Mouse (Mus musculus): ENCODE measurements around the gene Dhrs2. TPM values are rescaled to one million over a fixed set of nuclear protein-coding genes. Genes with fewer than 3 reads are reported as not detected.

Gene Dhrs2
- polyA plus RNA-seq (2014; fragmentation: Nextera tagmentation; extraction: Ambion mirVana) = not detected in 2 replicates

GRCm38 (mm10) chr14:55221707-55222106 is at the start of gene Dhrs2:
Gene Dhrs2 (plus strand): TSS chr14:55222007.
- no peak for DNase-seq (ENCODE audit: low spot score)
- Histone ChIP-seq H3K4me3 (ENCODE audit: low read depth, low read length) (no peak within 1 kb of the TSS), H3K4me1 (replicated peaks; ENCODE audit: control insufficient read depth, insufficient read depth, low read length) (no peaks in the 10 kb centered on the region), H3K27ac (ENCODE audit: low read depth, low read length) (no peak within 1 kb of the TSS), H3K4me2 (ENCODE audit: low read depth, low read length, severe bottlenecking) (no peak within 1 kb of the TSS), H3K36me3 (ENCODE audit: control insufficient read depth, insufficient read depth, low read length) (no peaks in the 10 kb centered on the region), H3K9ac (ENCODE audit: low read length) (no peak within 1 kb of the TSS), H3K27me3 (ENCODE audit: control insufficient read depth, insufficient read depth, low read length) (no peaks in the 10 kb centered on the region), H3K9me3 (ENCODE audit: control insufficient read depth, low read length) (no peaks in the 10 kb centered on the region)
- 83% methylated on average over 9 of the region's 9 CpGs for WGBS
- no peak for ATAC-seq (replicated peaks; ENCODE audit: low FRiP score)

GRCm38 (mm10) chr14:55174164-55174563 is 47.6 kb upstream of the Dhrs2 start:
- no peak for ATAC-seq (replicated peaks; ENCODE audit: low FRiP score)

GRCm38 (mm10) chr14:55177274-55177673 is 44.5 kb upstream of the Dhrs2 start:
- Histone ChIP-seq H3K9ac (ENCODE audit: low read length) (no peak overlapping the region), H3K27ac (ENCODE audit: low read depth, low read length) (no peak overlapping the region), H3K4me1 (replicated peaks; ENCODE audit: control insufficient read depth, insufficient read depth, low read length) (no peaks in the 10 kb centered on the region), H3K9me3 (ENCODE audit: control insufficient read depth, low read length) (no peaks in the 10 kb centered on the region), H3K4me3 (ENCODE audit: low read depth, low read length) (no peak overlapping the region), H3K27me3 (ENCODE audit: control insufficient read depth, insufficient read depth, low read length) (no peaks in the 10 kb centered on the region), H3K4me2 (ENCODE audit: low read depth, low read length, severe bottlenecking) (no peak overlapping the region), H3K36me3 (ENCODE audit: control insufficient read depth, insufficient read depth, low read length) (no peaks in the 10 kb centered on the region)
- 30% methylated on average over 5 of the region's 5 CpGs for WGBS
- DNase-seq (ENCODE audit: low spot score) (peak; percentile 71), ATAC-seq (replicated peaks; ENCODE audit: low FRiP score) (no peak)

More at GRCm38 (mm10) chr14:55174164-55174563, 47.6 kb upstream of the Dhrs2 start:
- no peak overlapping the region for H3K4me2 ChIP-seq (ENCODE audit: low read depth, low read length, severe bottlenecking)
- H3K9ac ChIP-seq (ENCODE audit: low read length) = no peak overlapping the region
- H3K4me3 ChIP-seq (ENCODE audit: low read depth, low read length) = no peak overlapping the region
- no peak for DNase-seq (ENCODE audit: low spot score)
- H3K27ac ChIP-seq (ENCODE audit: low read depth, low read length) = no peak overlapping the region
- no peaks in the 10 kb centered on the region for H3K4me1 ChIP-seq (replicated peaks; ENCODE audit: control insufficient read depth, insufficient read depth, low read length)
- H3K9me3 ChIP-seq (ENCODE audit: control insufficient read depth, low read length) = no peaks in the 10 kb centered on the region
- H3K36me3 ChIP-seq (ENCODE audit: control insufficient read depth, insufficient read depth, low read length) = no peaks in the 10 kb centered on the region
- H3K27me3 ChIP-seq (ENCODE audit: control insufficient read depth, insufficient read depth, low read length) = no peaks in the 10 kb centered on the region
- 70% methylated on average over 6 of the region's 6 CpGs for WGBS

DNA sequence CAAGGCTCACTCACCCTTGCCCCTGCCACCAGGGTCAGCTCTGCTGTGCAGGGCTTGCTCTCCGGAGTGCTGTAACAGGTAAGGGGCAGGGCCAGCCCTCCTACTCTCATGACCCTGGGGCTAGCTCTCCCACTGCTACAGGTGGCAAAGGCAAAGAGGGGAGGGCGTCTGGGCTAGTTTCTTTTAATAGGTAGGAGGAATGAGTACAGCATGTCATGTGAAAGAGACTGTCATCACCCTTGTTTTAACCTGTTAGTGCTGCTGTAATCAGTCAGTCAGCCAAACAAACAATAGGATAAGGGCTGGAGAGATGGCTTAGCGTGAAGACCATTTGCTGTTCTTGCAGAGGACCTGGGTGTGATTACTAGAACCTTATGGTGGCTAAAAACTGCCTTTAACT is 40.9 kb upstream of the Dhrs2 start:
- H3K4me3 ChIP-seq (ENCODE audit: low read depth, low read length) = no peak overlapping the region
- H3K9ac ChIP-seq (ENCODE audit: low read length) = no peak overlapping the region
- no peaks in the 10 kb centered on the region for H3K4me1 ChIP-seq (replicated peaks; ENCODE audit: control insufficient read depth, insufficient read depth, low read length)
- DNase-seq (ENCODE audit: low spot score) (no peak), ATAC-seq (replicated peaks; ENCODE audit: low FRiP score) (no peak)
- H3K27ac ChIP-seq (ENCODE audit: low read depth, low read length) = no peak overlapping the region
- H3K9me3 ChIP-seq (ENCODE audit: control insufficient read depth, low read length) = no peaks in the 10 kb centered on the region
- no peak overlapping the region for H3K4me2 ChIP-seq (ENCODE audit: low read depth, low read length, severe bottlenecking)
- no peaks in the 10 kb centered on the region for H3K36me3 ChIP-seq (ENCODE audit: control insufficient read depth, insufficient read depth, low read length)
- WGBS = 77% methylated on average over 3 of the region's 3 CpGs
- no peaks in the 10 kb centered on the region for H3K27me3 ChIP-seq (ENCODE audit: control insufficient read depth, insufficient read depth, low read length)

DNA sequence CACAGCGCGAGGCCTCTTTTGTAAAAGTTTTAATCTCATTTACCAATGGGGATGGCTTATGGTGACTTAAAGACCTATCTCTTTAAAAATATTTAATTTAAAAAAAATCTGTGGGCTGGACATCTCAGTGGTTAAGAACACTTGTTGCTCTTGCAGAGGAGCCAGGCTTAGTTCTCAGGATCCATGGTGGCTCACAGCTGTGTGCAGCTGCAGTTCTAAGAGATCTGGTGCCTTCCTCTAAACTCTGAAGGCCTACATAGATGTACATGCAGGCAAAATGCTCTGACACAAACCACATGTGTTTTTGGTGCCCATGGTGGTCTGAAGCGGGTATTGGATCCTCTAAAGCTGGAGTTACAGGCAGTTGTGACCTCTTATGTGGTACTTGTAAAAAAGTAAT is 38.6 kb upstream of the Dhrs2 start:
- no peaks in the 10 kb centered on the region for H3K27me3 ChIP-seq (ENCODE audit: control insufficient read depth, insufficient read depth, low read length)
- H3K4me1 ChIP-seq (replicated peaks; ENCODE audit: control insufficient read depth, insufficient read depth, low read length) = no peaks in the 10 kb centered on the region
- no peak for ATAC-seq (replicated peaks; ENCODE audit: low FRiP score)
- no peaks in the 10 kb centered on the region for H3K9me3 ChIP-seq (ENCODE audit: control insufficient read depth, low read length)
- no peak overlapping the region for H3K9ac ChIP-seq (ENCODE audit: low read length)
- no peak overlapping the region for H3K4me2 ChIP-seq (ENCODE audit: low read depth, low read length, severe bottlenecking)
- DNase-seq (ENCODE audit: low spot score) = no peak
- no peak overlapping the region for H3K4me3 ChIP-seq (ENCODE audit: low read depth, low read length)
- no peak overlapping the region for H3K27ac ChIP-seq (ENCODE audit: low read depth, low read length)
- no peaks in the 10 kb centered on the region for H3K36me3 ChIP-seq (ENCODE audit: control insufficient read depth, insufficient read depth, low read length)
- WGBS = 92% methylated on average over 3 of the region's 3 CpGs

DNA sequence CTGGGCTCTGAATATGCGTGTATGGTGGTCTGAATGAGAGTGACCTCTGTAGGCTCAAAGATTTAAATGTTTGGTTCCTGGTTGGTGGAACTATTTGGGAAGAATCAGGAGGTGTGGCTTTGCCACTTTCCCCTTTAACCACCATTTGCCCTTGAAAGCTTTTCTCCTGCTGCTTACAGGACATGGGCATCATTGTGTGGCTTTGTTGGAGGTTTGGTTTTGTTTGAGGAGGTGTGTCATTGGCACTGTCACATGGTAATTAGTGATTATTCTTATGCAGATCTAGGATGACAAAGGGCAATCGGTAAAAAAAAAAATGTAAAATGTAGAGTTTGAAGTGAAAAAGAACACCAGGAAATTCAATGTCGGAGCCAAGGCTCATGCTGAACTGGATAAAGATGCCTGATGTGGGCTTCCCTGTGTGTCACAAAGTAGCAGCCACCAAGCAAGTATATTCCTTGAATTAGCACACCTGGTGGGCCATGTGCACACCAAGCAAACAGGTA is 37.1 kb upstream of the Dhrs2 start:
- Histone ChIP-seq H3K36me3 (ENCODE audit: control insufficient read depth, insufficient read depth, low read length) (no peaks in the 10 kb centered on the region), H3K4me1 (replicated peaks; ENCODE audit: control insufficient read depth, insufficient read depth, low read length) (peaks cover 3% of the 10 kb centered on the region; the same call in 1 of the 2 replicates), H3K9ac (ENCODE audit: low read length) (no peak overlapping the region), H3K4me3 (ENCODE audit: low read depth, low read length) (no peak overlapping the region), H3K4me2 (ENCODE audit: low read depth, low read length, severe bottlenecking) (no peak overlapping the region), H3K9me3 (ENCODE audit: control insufficient read depth, low read length) (no peaks in the 10 kb centered on the region), H3K27ac (ENCODE audit: low read depth, low read length) (no peak overlapping the region), H3K27me3 (ENCODE audit: control insufficient read depth, insufficient read depth, low read length) (no peaks in the 10 kb centered on the region)
- WGBS = 86% methylated on average over 3 of the region's 3 CpGs
- DNase-seq (ENCODE audit: low spot score) (no peak), ATAC-seq (replicated peaks; ENCODE audit: low FRiP score) (no peak)

GRCm38 (mm10) chr14:55188491-55188890 is 33.3 kb upstream of the Dhrs2 start:
- ATAC-seq (replicated peaks; ENCODE audit: low FRiP score) (no peak), DNase-seq (ENCODE audit: low spot score) (no peak)
- Histone ChIP-seq H3K4me1 (replicated peaks; ENCODE audit: control insufficient read depth, insufficient read depth, low read length) (peaks cover 3% of the 10 kb centered on the region; the same call in 1 of the 2 replicates), H3K9me3 (ENCODE audit: control insufficient read depth, low read length) (no peaks in the 10 kb centered on the region), H3K4me2 (ENCODE audit: low read depth, low read length, severe bottlenecking) (no peak overlapping the region), H3K27ac (ENCODE audit: low read depth, low read length) (no peak overlapping the region), H3K9ac (ENCODE audit: low read length) (no peak overlapping the region), H3K27me3 (ENCODE audit: control insufficient read depth, insufficient read depth, low read length) (no peaks in the 10 kb centered on the region), H3K4me3 (ENCODE audit: low read depth, low read length) (no peak overlapping the region), H3K36me3 (ENCODE audit: control insufficient read depth, insufficient read depth, low read length) (no peaks in the 10 kb centered on the region)
- WGBS = 34% methylated on average over 4 of the region's 4 CpGs

DNA sequence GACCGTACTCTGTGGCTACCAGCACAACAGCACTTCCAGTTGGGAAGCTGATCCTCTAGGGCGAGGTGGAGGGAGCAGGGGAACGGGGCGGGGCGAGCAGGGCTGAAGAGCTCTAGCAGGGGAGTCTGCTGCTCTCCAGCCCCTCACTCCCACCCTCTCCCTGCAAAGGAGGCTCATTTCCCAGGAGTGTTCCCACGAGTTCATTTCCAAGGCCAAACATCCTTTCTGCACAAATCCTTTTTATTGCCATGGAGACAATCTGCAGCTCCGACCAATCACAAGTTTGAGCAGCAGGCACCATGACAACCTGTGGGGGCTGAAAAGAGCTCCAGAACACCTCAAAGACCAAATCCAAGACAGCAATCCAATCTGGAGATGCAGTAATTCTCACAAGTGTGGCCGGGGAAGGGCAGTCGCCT is 32.4 kb upstream of the Dhrs2 start:
- Histone ChIP-seq H3K36me3 (ENCODE audit: control insufficient read depth, insufficient read depth, low read length) (no peaks in the 10 kb centered on the region), H3K4me1 (replicated peaks; ENCODE audit: control insufficient read depth, insufficient read depth, low read length) (peaks cover 3% of the 10 kb centered on the region; the same call in 1 of the 2 replicates), H3K27me3 (ENCODE audit: control insufficient read depth, insufficient read depth, low read length) (no peaks in the 10 kb centered on the region), H3K4me3 (ENCODE audit: low read depth, low read length) (no peak overlapping the region), H3K9ac (ENCODE audit: low read length) (no peak overlapping the region), H3K4me2 (ENCODE audit: low read depth, low read length, severe bottlenecking) (peak overlapping the region; percentile 13; the same call in 1 of the 2 replicates), H3K27ac (ENCODE audit: low read depth, low read length) (no peak overlapping the region), H3K9me3 (ENCODE audit: control insufficient read depth, low read length) (no peaks in the 10 kb centered on the region)
- DNase-seq (ENCODE audit: low spot score) = peak; percentile 70
- ATAC-seq (replicated peaks; ENCODE audit: low FRiP score) = peak; percentile 75
- 14% methylated on average over 9 of the region's 9 CpGs for WGBS

DNA sequence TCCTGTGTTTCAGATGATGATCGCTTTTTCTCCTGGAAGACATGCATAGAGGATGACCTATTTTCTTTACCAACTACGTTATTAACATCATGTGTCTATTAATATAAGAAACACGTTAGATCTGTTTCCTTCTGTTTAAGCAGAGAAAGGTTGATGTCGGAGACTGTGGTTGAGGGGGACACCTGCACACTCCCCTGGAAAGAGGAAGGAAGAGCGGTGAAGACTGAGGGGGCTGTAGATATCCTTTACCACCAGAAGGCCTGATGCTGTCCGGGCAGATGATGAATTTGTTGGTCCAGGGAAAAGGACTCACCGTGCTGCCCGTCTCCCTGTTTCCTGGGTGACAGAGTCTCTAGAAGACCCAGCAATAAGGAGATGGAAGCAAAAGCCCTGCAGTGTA is 28.5 kb upstream of the Dhrs2 start:
- DNase-seq (ENCODE audit: low spot score) = no peak
- Histone ChIP-seq H3K9me3 (ENCODE audit: control insufficient read depth, low read length) (no peaks in the 10 kb centered on the region), H3K27ac (ENCODE audit: low read depth, low read length) (no peak overlapping the region), H3K4me2 (ENCODE audit: low read depth, low read length, severe bottlenecking) (no peak overlapping the region), H3K36me3 (ENCODE audit: control insufficient read depth, insufficient read depth, low read length) (no peaks in the 10 kb centered on the region), H3K4me3 (ENCODE audit: low read depth, low read length) (no peak overlapping the region), H3K9ac (ENCODE audit: low read length) (no peak overlapping the region), H3K4me1 (replicated peaks; ENCODE audit: control insufficient read depth, insufficient read depth, low read length) (peaks cover 3% of the 10 kb centered on the region; the same call in 1 of the 2 replicates), H3K27me3 (ENCODE audit: control insufficient read depth, insufficient read depth, low read length) (no peaks in the 10 kb centered on the region)
- no peak for ATAC-seq (replicated peaks; ENCODE audit: low FRiP score)
- 92% methylated on average over 8 of the region's 8 CpGs for WGBS

Data from forebrain, embryonic 11.5 days (tissue).